Mouse (Mus musculus): Measurements from ENCODE around the gene Grasp. TPM values are rescaled to one million over a fixed set of nuclear protein-coding genes. Genes with fewer than 3 reads are reported as not detected.

Gene Grasp
- total and polyA plus RNA-seq, 3 experiments, result 16.4 to 53.0 (median 21.0) TPM

- DNase-seq, result peak; percentile 1
These were observed 50.4 kb downstream of the Grasp start for GRCm38 (mm10) chr15:101274380-101274779.

GRCm38 (mm10) chr15:101277351-101277899, 53.4 kb downstream of the Grasp start:
- peak; percentile 17 for DNase-seq

- DNase-seq, result peak; percentile 64
These were observed 54.6 kb downstream of the Grasp start for GRCm38 (mm10) chr15:101278589-101278988.

- peak; percentile 95 for DNase-seq
These were observed 55.5 kb downstream of the Grasp start for GRCm38 (mm10) chr15:101279430-101279999.

Small RNAs within 50 kb of the gene (microRNA-seq; reads per million reads assigned to microRNA genes)
- 0.22 to 0.83 reads per million in 2 experiments for gene Mir6962

Other genes starting within 250 kb of the Grasp start
- under 1 TPM; 0.37 to 0.45 TPM for gene Gm47841, start 176.8 kb upstream of the Grasp start, total RNA-seq (2021)
- gene Gm47841, start 176.8 kb upstream of the Grasp start, polyA plus RNA-seq (2012; rRNA removed), result 0.37 TPM in 1 of 2 replicates, not detected in the other
- 1 to 10 TPM; 6.3 to 8.7 TPM for gene Fignl2, start 145.6 kb upstream of the Grasp start, total RNA-seq (2021)
- 11.8 and 16.1 TPM in 2 replicates for gene Fignl2, start 145.6 kb upstream of the Grasp start, polyA plus RNA-seq (2012; rRNA removed)
- 1 to 10 TPM in 1 of 2 experiments, under 1 TPM in 1; 0.59 to 1.0 TPM for gene Ankrd33, start 108.4 kb upstream of the Grasp start, total RNA-seq (2021)
- 0.10 TPM in 1 of 2 replicates, not detected in the other for gene Ankrd33, start 108.4 kb upstream of the Grasp start, polyA plus RNA-seq (2012; rRNA removed)
- gene Acvrl1, start 95.7 kb upstream of the Grasp start, total RNA-seq (2021), result 10 to 100 TPM; 15.0 to 22.6 TPM
- gene Acvrl1, start 95.7 kb upstream of the Grasp start, polyA plus RNA-seq (2012; rRNA removed), result 20.9 and 23.3 TPM in 2 replicates
- gene Acvr1b, start 50.1 kb upstream of the Grasp start, total RNA-seq (2021), result 10 to 100 TPM in 1 of 2 experiments, 1 to 10 TPM in 1; 5.2 to 10.0 TPM
- 10.1 and 11.2 TPM in 2 replicates for gene Acvr1b, start 50.1 kb upstream of the Grasp start, polyA plus RNA-seq (2012; rRNA removed)
- gene Nr4a1, start 30.1 kb downstream of the Grasp start, total RNA-seq (2021), result 100 to 1,000 TPM; 560 to 565 TPM
- gene Nr4a1, start 30.1 kb downstream of the Grasp start, polyA plus RNA-seq (2012; rRNA removed), result 162 and 415 TPM in 2 replicates
- 10 to 100 TPM; 38.6 to 58.8 TPM for gene Atg101, start 60.1 kb downstream of the Grasp start, total RNA-seq (2021)
- 31.9 and 35.4 TPM in 2 replicates for gene Atg101, start 60.1 kb downstream of the Grasp start, polyA plus RNA-seq (2012; rRNA removed)
- under 1 TPM; 0.40 to 0.52 TPM for gene 6030408B16Rik, start 69.0 kb downstream of the Grasp start, total RNA-seq (2021)
- gene 6030408B16Rik, start 69.0 kb downstream of the Grasp start, polyA plus RNA-seq (2012; rRNA removed), result 1.4 and 2.0 TPM in 2 replicates
- 1 to 10 TPM; 3.6 TPM for gene Krt80, start 146.0 kb downstream of the Grasp start, total RNA-seq (2021)
- 1.9 and 2.3 TPM in 2 replicates for gene Krt80, start 146.0 kb downstream of the Grasp start, polyA plus RNA-seq (2012; rRNA removed)
- 1 to 10 TPM; 2.1 to 3.2 TPM for gene Krt7, start 186.9 kb downstream of the Grasp start, total RNA-seq (2021)
- gene Krt7, start 186.9 kb downstream of the Grasp start, polyA plus RNA-seq (2012; rRNA removed), result 0.76 and 1.2 TPM in 2 replicates
- not detected for gene Krt87, start 214.6 kb downstream of the Grasp start, total RNA-seq (2021)
- gene Krt87, start 214.6 kb downstream of the Grasp start, polyA plus RNA-seq (2012; rRNA removed), result 0.04 TPM in 1 of 2 replicates, not detected in the other
- gene Krt88, start 223.6 kb downstream of the Grasp start, total RNA-seq (2021), result not detected
- gene Krt88, start 223.6 kb downstream of the Grasp start, polyA plus RNA-seq (2012; rRNA removed), result not detected in 2 replicates
- not detected for gene Krt81, start 239.6 kb downstream of the Grasp start, total RNA-seq (2021)
- gene Krt81, start 239.6 kb downstream of the Grasp start, polyA plus RNA-seq (2012; rRNA removed), result not detected in 2 replicates
- not detected for gene Krt86, start 249.3 kb downstream of the Grasp start, total RNA-seq (2021)
- gene Krt86, start 249.3 kb downstream of the Grasp start, polyA plus RNA-seq (2012; rRNA removed), result not detected in 2 replicates

All from adrenal gland, adult 2 months (tissue).